Mouse (Mus musculus) thymus, postnatal 36 days (tissue): ENCODE measurements at regions not wholly inside any gene's neighbourhood (a gene's known extent, or its start where the extent isn't known, plus 50 kb on each side); places are given as distances from the start of the nearest gene placed in this dataset.
"Not testable (repeated sequence)": the region's sequence is repeated elsewhere in the genome, so short reads cannot be mapped to it uniquely, and the experiment has no call there.

ENCODE experiments used
- DNase-seq, 2 experiments: peaks; one replicate each; pipeline ENCODE4 v3.0.0; 2022; ENCODE audit warnings: mixed read lengths in 2 of 2

- not testable (repeated sequence) for DNase-seq
These were observed 194.2 kb upstream of the Spin1 start for GRCm38 (mm10) chr13:50906431-50906830.

GRCm38 (mm10) chr13:50906910-50907309 lies 193.8 kb upstream of the Spin1 start:
- DNase-seq: no peak

GRCm38 (mm10) chr13:50912776-50913175 lies 187.9 kb upstream of the Spin1 start:
- not testable (repeated sequence) for DNase-seq

- not testable (repeated sequence) for DNase-seq
These were observed 166.7 kb upstream of the Spin1 start for GRCm38 (mm10) chr13:50934017-50934416.

- DNase-seq: no peak
These were observed 158.1 kb upstream of the Spin1 start for GRCm38 (mm10) chr13:50942561-50942960.

GRCm38 (mm10) chr13:50949545-50950226 lies 151.0 kb upstream of the Spin1 start:
- peak; percentile 28 to 56 for DNase-seq

- DNase-seq: no peak
These were observed 146.0 kb upstream of the Spin1 start for GRCm38 (mm10) chr13:50954671-50955070.

GRCm38 (mm10) chr13:50958051-50958883 lies 142.4 kb upstream of the Spin1 start:
- no peak for DNase-seq

GRCm38 (mm10) chr13:50960909-50961308 lies 139.8 kb upstream of the Spin1 start:
- no peak for DNase-seq

- DNase-seq: peak in 1 of 2 experiments; percentile 4
These were observed 136.6 kb upstream of the Spin1 start for GRCm38 (mm10) chr13:50964070-50964469.

GRCm38 (mm10) chr13:50965041-50965440 lies 135.6 kb upstream of the Spin1 start:
- not testable (repeated sequence) for DNase-seq

GRCm38 (mm10) chr13:50965678-50966077 lies 135.0 kb upstream of the Spin1 start:
- no peak for DNase-seq

GRCm38 (mm10) chr13:50966826-50967225 lies 133.9 kb upstream of the Spin1 start:
- DNase-seq: no peak

- no peak for DNase-seq
These were observed 127.3 kb upstream of the Spin1 start for GRCm38 (mm10) chr13:50973379-50973778.

GRCm38 (mm10) chr13:50975306-50975920 lies 125.3 kb upstream of the Spin1 start:
- DNase-seq: no peak

GRCm38 (mm10) chr13:50982005-50982404 lies 118.7 kb upstream of the Spin1 start:
- DNase-seq: no peak

GRCm38 (mm10) chr13:50982990-50983389 lies 117.7 kb upstream of the Spin1 start:
- DNase-seq: no peak

GRCm38 (mm10) chr13:50991726-50992432 lies 108.8 kb upstream of the Spin1 start:
- DNase-seq: no peak

- no peak for DNase-seq
These were observed 100.9 kb upstream of the Spin1 start for GRCm38 (mm10) chr13:50999738-51000137.

GRCm38 (mm10) chr13:51004827-51005226 lies 95.9 kb upstream of the Spin1 start:
- DNase-seq: no peak

- DNase-seq: no peak
These were observed 89.9 kb upstream of the Spin1 start for GRCm38 (mm10) chr13:51010736-51011135.

- no peak for DNase-seq
These were observed 84.5 kb upstream of the Spin1 start for GRCm38 (mm10) chr13:51016209-51016608.
